Mouse (Mus musculus) small intestine, adult 2 months (tissue): ENCODE measurements around the gene Xpo6. TPM values are rescaled to one million over a fixed set of nuclear protein-coding genes. Genes with fewer than 3 reads are reported as not detected.

Experiments used
- H3K27ac ChIP-seq: fragments of 200-500 bp; 2 replicates; pipeline ENCODE4 v1.5.1; 2012; ENCODE audit warnings: low read depth, low read length, control low read depth, inconsistent platforms; ENCODE audit not compliant: insufficient read depth
- H3K27me3 ChIP-seq: fragments of 200-500 bp; 2 replicates; pipeline ENCODE4 v1.6.1; 2012; ENCODE audit warnings: mild to moderate bottlenecking, moderate library complexity, low read length, inconsistent platforms; ENCODE audit not compliant: control insufficient read depth, insufficient read depth
- H3K36me3 ChIP-seq: fragments of 200-500 bp; 2 replicates; pipeline ENCODE4 v1.6.1; 2012; ENCODE audit warnings: mild to moderate bottlenecking, low read length, control low read depth, inconsistent platforms; ENCODE audit not compliant: control insufficient read depth, insufficient read depth
- H3K4me1 ChIP-seq: fragments of 200-500 bp; 2 replicates; pipeline ENCODE4 v1.6.1; 2012; ENCODE audit warnings: low read length, inconsistent platforms, mixed read lengths; ENCODE audit not compliant: control insufficient read depth, insufficient read depth, insufficient read length
- H3K4me3 ChIP-seq: fragments of 200-500 bp; 2 replicates; pipeline ENCODE4 v1.5.1; 2012; ENCODE audit warnings: low read depth, mild to moderate bottlenecking, control low read depth, inconsistent platforms, low read length, moderate library complexity
- CTCF ChIP-seq: fragments of 200-500 bp; IDR thresholded peaks from 2 replicates; pipeline ENCODE4 v1.5.1; 2012; ENCODE audit warnings: low read depth, mild to moderate bottlenecking, control low read depth, inconsistent platforms, low read length, moderate library complexity, mixed read lengths; ENCODE audit not compliant: insufficient replicate concordance, insufficient read length; ENCODE audit errors: extremely low read depth
- POLR2A ChIP-seq: fragments of 200-500 bp; IDR thresholded peaks from 2 replicates; pipeline ENCODE4 v1.6.1; 2012; ENCODE audit warnings: low read depth, mild to moderate bottlenecking, control low read depth, inconsistent platforms, low read length, moderate library complexity
- WGBS: fragments of 180-500 bp; shearing (Covaris S2); methylation state at CpG from one replicate; pipeline ENCODE4 v1.1.7; 2018; 5-methylcytosine and 5-hydroxymethylcytosine counted together
- polyA plus RNA-seq: library from polyadenylated mRNA; depleted of rRNA; stranded (reverse); fragments of >200 nt; gene quantifications from 2 replicates; pipeline ENCODE4 v1.2.3, GENCODE M21; 2012; rRNA removed

Gene Xpo6
- polyA plus RNA-seq, 1 experiment = 145 TPM

GRCm38 (mm10) chr7:126054574-126054973 is 145.7 kb downstream of the Xpo6 start:
- H3K27me3 ChIP-seq = no peaks in the 10 kb centered on the region
- no peak for TF ChIP-seq CTCF
- TF ChIP-seq POLR2A = no peak
- no peak overlapping the region for H3K4me3 ChIP-seq
- 44% methylated on average over 6 of the region's 6 CpGs for WGBS
- no peaks in the 10 kb centered on the region for H3K4me1 ChIP-seq
- no peak overlapping the region for H3K27ac ChIP-seq
- H3K36me3 ChIP-seq = no peaks in the 10 kb centered on the region

GRCm38 (mm10) chr7:126053618-126054017 is 146.7 kb downstream of the Xpo6 start:
- WGBS = 76% methylated on average over 7 of the region's 7 CpGs
- Histone ChIP-seq H3K27me3 (no peaks in the 10 kb centered on the region), H3K4me1 (no peaks in the 10 kb centered on the region), H3K4me3 (no peak overlapping the region), H3K27ac (no peak overlapping the region), H3K36me3 (no peaks in the 10 kb centered on the region)
- TF ChIP-seq CTCF = no peak
- TF ChIP-seq POLR2A = no peak

- 54% methylated on average over 6 of the region's 6 CpGs for WGBS
- H3K27ac ChIP-seq = no peak overlapping the region
- TF ChIP-seq CTCF (no peak), POLR2A (no peak)
These were observed 148.4 kb downstream of the Xpo6 start for GRCm38 (mm10) chr7:126051910-126052309.

More at GRCm38 (mm10) chr7:126051910-126052309, 148.4 kb downstream of the Xpo6 start:
- no peaks in the 10 kb centered on the region for H3K4me1 ChIP-seq
- H3K4me3 ChIP-seq = no peak overlapping the region
- no peaks in the 10 kb centered on the region for H3K36me3 ChIP-seq
- H3K27me3 ChIP-seq = no peaks in the 10 kb centered on the region

Other genes with a start within 250 kb of the Xpo6 start
- 0.20 and 0.24 TPM in 2 replicates for gene Gsg1l, start 118.1 kb downstream of the Xpo6 start, polyA plus RNA-seq
- 13.6 and 29.6 TPM in 2 replicates for gene Sbk1, start 72.1 kb upstream of the Xpo6 start, polyA plus RNA-seq
- 10.7 and 23.5 TPM in 2 replicates for gene Lat, start 169.1 kb upstream of the Xpo6 start, polyA plus RNA-seq
- gene Spns1, start 176.9 kb upstream of the Xpo6 start, polyA plus RNA-seq = 91.7 and 149 TPM in 2 replicates
- gene Nfatc2ip, start 196.2 kb upstream of the Xpo6 start, polyA plus RNA-seq = 2.0 and 5.2 TPM in 2 replicates
- gene Cd19, start 214.4 kb upstream of the Xpo6 start, polyA plus RNA-seq = 3.9 and 8.0 TPM in 2 replicates
- 9.9 and 20.3 TPM in 2 replicates for gene Rabep2, start 228.3 kb upstream of the Xpo6 start, polyA plus RNA-seq